Mouse (Mus musculus): ENCODE measurements around the gene Teddm2. TPM values are rescaled to one million over a fixed set of nuclear protein-coding genes. Genes with fewer than 3 reads are reported as not detected.

Teddm2 gene
- total and polyA plus RNA-seq, 3 experiments = 0.08 to 0.22 TPM; not detected in 1

GRCm38 (mm10) chr1:153894979-153895378 lies 5.0 kb downstream of the Teddm2 start:
- TF ChIP-seq CTCF (IDR thresholded peaks at IDR 0.05 in 2 of 3, conservative IDR thresholded peaks at IDR 0.05 in 1 of 3; ENCODE audit: control insufficient read depth in 1 of 3, insufficient read depth in 1 of 3, low read depth in 2 of 3, low read length in 3 of 3, poor library complexity in 1 of 3, severe bottlenecking in 1 of 3) (peak; percentile 53 to 72 (median 65)), MAZ (IDR thresholded peaks at IDR 0.05; ENCODE audit: low read depth, low read length) (no peak), ETS1 (IDR thresholded peaks at IDR 0.05; ENCODE audit: low read depth, low read length) (no peak), MYC (IDR thresholded peaks at IDR 0.05; ENCODE audit: low read depth, low read length) (no peak), SMC3 (IDR thresholded peaks at IDR 0.05; ENCODE audit: low read depth, low read length) (peak; percentile 87), ELF1 (IDR thresholded peaks at IDR 0.05; ENCODE audit: low read depth, low read length) (no peak), MYB (IDR thresholded peaks at IDR 0.05; ENCODE audit: low read depth, low read length) (no peak), ZC3H11A (IDR thresholded peaks at IDR 0.05; ENCODE audit: low read depth, low read length) (peak; percentile 90), SIN3A (IDR thresholded peaks at IDR 0.05; ENCODE audit: low read length) (no peak), RAD21 (IDR thresholded peaks at IDR 0.05; ENCODE audit: low read depth, low read length) (peak; percentile 83), KAT2A (conservative IDR thresholded peaks at IDR 0.05; ENCODE audit: low read depth, low read length) (no peak)

GRCm38 (mm10) chr1:153894201-153894893 lies 5.7 kb downstream of the Teddm2 start:
- Histone ChIP-seq H3K4me1 (ENCODE audit: control insufficient read depth in 1 of 2, insufficient read depth in 2 of 2, low read length in 2 of 2) (peaks cover 0 to 4% of the 10 kb centered on the region in 2 experiments; a peak in 1 of 4 replicates), H3K27ac (ENCODE audit: control insufficient read depth, low read depth, low read length) (no peak overlapping the region), H3K9ac (ENCODE audit: control insufficient read depth, low read depth, low read length, poor library complexity, severe bottlenecking) (no peak overlapping the region), H3K9me3 (replicated peaks; ENCODE audit: insufficient read depth, low read length) (no peaks in the 10 kb centered on the region), H3K4me3 (ENCODE audit: control insufficient read depth in 1 of 2, insufficient read depth in 1 of 2, low read depth in 2 of 2, low read length in 2 of 2) (no peak overlapping the region), H3K36me3 (ENCODE audit: control insufficient read depth in 1 of 2, insufficient read depth in 2 of 2, low read length in 2 of 2) (peaks cover 0 to 2% of the 10 kb centered on the region in 2 experiments; a peak in 1 of 4 replicates), H3K79me2 (ENCODE audit: control insufficient read depth, insufficient read depth, low read length, poor library complexity) (no peaks in the 10 kb centered on the region), H3K27me3 (ENCODE audit: control insufficient read depth in 1 of 2, insufficient read depth in 2 of 2, low read length in 2 of 2) (no peaks in the 10 kb centered on the region; a peak in 1 of 4 replicates)
- DNase-seq (ENCODE audit: low read depth, low spot score) = peak; percentile 22
- TF ChIP-seq MAX (IDR thresholded peaks at IDR 0.05; ENCODE audit: low read length) (no peak), MYC (IDR thresholded peaks at IDR 0.05; ENCODE audit: low read depth, low read length) (no peak), USF2 (IDR thresholded peaks at IDR 0.05; ENCODE audit: borderline replicate concordance in 1 of 2, insufficient read depth in 1 of 2, low read depth in 1 of 2, low read length in 2 of 2) (no peak), MAFK (IDR thresholded peaks at IDR 0.05; ENCODE audit: borderline replicate concordance, low read depth, low read length) (no peak)

More at GRCm38 (mm10) chr1:153894979-153895378, 5.0 kb downstream of the Teddm2 start:
- DNase-seq (ENCODE audit: low read depth, low spot score) = peak; percentile 79
- Histone ChIP-seq H3K27ac (ENCODE audit: control insufficient read depth, low read depth, low read length) (no peak overlapping the region), H3K9ac (ENCODE audit: control insufficient read depth, low read depth, low read length, poor library complexity, severe bottlenecking) (no peak overlapping the region), H3K36me3 (ENCODE audit: control insufficient read depth in 1 of 2, insufficient read depth in 2 of 2, low read length in 2 of 2) (peaks cover 0 to 2% of the 10 kb centered on the region in 2 experiments; a peak in 1 of 4 replicates), H3K27me3 (ENCODE audit: control insufficient read depth in 1 of 2, insufficient read depth in 2 of 2, low read length in 2 of 2) (no peaks in the 10 kb centered on the region; a peak in 1 of 4 replicates), H3K79me2 (ENCODE audit: control insufficient read depth, insufficient read depth, low read length, poor library complexity) (peaks cover 2% of the 10 kb centered on the region), H3K9me3 (replicated peaks; ENCODE audit: insufficient read depth, low read length) (no peaks in the 10 kb centered on the region), H3K4me3 (ENCODE audit: control insufficient read depth in 1 of 2, insufficient read depth in 1 of 2, low read depth in 2 of 2, low read length in 2 of 2) (no peak overlapping the region), H3K4me1 (ENCODE audit: control insufficient read depth in 1 of 2, insufficient read depth in 2 of 2, low read length in 2 of 2) (peaks cover 0 to 4% of the 10 kb centered on the region in 2 experiments; a peak in 1 of 4 replicates)

All from MEL (cell line).